Mouse (Mus musculus) lung, postnatal 0 days (tissue): ENCODE measurements around the gene Nudcd3. TPM values are rescaled to one million over a fixed set of nuclear protein-coding genes. Genes with fewer than 3 reads are reported as not detected.

Experiments
- ATAC-seq: fragments of 200-750 bp; cut with Nextera tagmentation; 2 replicates; pipeline ENCODE4 v1.8.0; 2017; ENCODE audit warnings: moderate library complexity
- DNase-seq: peaks from one replicate; pipeline ENCODE4 v3.0.0-alpha.2; 2016; ENCODE audit warnings: low spot score
- H3K27ac ChIP-seq: fragments of 300-500 bp; sonication (generic); 2 replicates; pipeline ENCODE4 v1.5.1; 2014; ENCODE audit warnings: antibody characterized with exemption, mild to moderate bottlenecking, low read length, mixed read lengths
- H3K27me3 ChIP-seq: fragments of 300-500 bp; sonication (generic); replicated peaks from 2 replicates; pipeline ENCODE4 v1.6.1; 2014; ENCODE audit warnings: low read length, mixed read lengths; ENCODE audit not compliant: insufficient read depth
- H3K36me3 ChIP-seq: fragments of 300-500 bp; sonication (generic); 2 replicates; pipeline ENCODE4 v1.6.1; 2014; ENCODE audit warnings: low read length, mixed read lengths; ENCODE audit not compliant: insufficient read depth
- H3K4me1 ChIP-seq: fragments of 300-500 bp; sonication (generic); 2 replicates; pipeline ENCODE4 v1.6.1; 2014; ENCODE audit warnings: antibody characterized with exemption, low read depth, low read length, mixed read lengths; ENCODE audit not compliant: insufficient read depth
- H3K4me2 ChIP-seq: fragments of 300-500 bp; sonication (generic); replicated peaks from 2 replicates; pipeline ENCODE4 v1.6.1; 2014; ENCODE audit warnings: low read depth, mild to moderate bottlenecking, low read length, moderate library complexity, mixed read lengths
- H3K4me3 ChIP-seq: fragments of 300-500 bp; sonication (generic); 2 replicates; pipeline ENCODE4 v1.5.1; 2014; ENCODE audit warnings: low read depth, low read length
- H3K9ac ChIP-seq: fragments of 300-500 bp; sonication (generic); replicated peaks from 2 replicates; pipeline ENCODE4 v1.6.1; 2014; ENCODE audit warnings: low read depth, mild to moderate bottlenecking
- H3K9me3 ChIP-seq: fragments of 300-500 bp; sonication (generic); 2 replicates; pipeline ENCODE4 v1.6.1; 2016; ENCODE audit warnings: low read length, mixed read lengths
- CTCF ChIP-seq: IDR thresholded peaks from 2 replicates; pipeline ENCODE4 v1.5.1; 2016; ENCODE audit warnings: antibody characterized with exemption, mild to moderate bottlenecking
- EP300 ChIP-seq: IDR thresholded peaks from 2 replicates; pipeline ENCODE4 v1.6.1; 2016; ENCODE audit warnings: antibody characterized with exemption, mild to moderate bottlenecking, control low read depth
- WGBS: fragments of 180-500 bp; shearing (Covaris S2); extraction: QIAGEN DNeasy Blood & Tissue Kit; methylation state at CpG from one replicate; pipeline ENCODE4 v1.1.7; 2014; 5-methylcytosine and 5-hydroxymethylcytosine counted together
- polyA plus RNA-seq: library from polyadenylated mRNA; unstranded; fragments of >200 nt; fragmentation: Nextera tagmentation; extraction: Ambion mirVana; gene quantifications from 2 replicates; pipeline ENCODE4 v1.2.1, GENCODE M21; 2015

Gene Nudcd3
- polyA plus RNA-seq, 1 experiment from 2014 or later: 26.8 TPM

DNA sequence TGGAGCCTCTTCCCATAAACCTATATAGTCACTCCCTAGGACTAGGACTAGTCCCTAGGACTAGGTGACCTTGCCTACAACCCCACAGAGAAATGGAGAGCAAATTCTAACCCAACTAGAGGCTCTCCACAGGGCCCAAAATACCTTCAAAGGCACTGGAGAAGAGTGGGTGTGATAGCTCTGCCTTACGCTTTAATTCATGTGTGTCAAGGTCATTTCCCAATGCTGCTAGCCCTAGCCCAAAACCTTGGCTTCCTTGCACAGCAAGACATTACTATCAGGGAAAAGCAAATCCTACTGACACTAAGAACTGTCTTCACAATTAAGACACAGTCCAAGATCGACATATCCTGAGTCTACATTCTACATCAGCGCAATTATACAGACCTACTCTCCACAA, 37.2 kb downstream of the Nudcd3 start:
- no peak for ATAC-seq
- Histone ChIP-seq H3K9ac (no peak overlapping the region), H3K9me3 (no peaks in the 10 kb centered on the region), H3K4me2 (no peak overlapping the region), H3K4me3 (no peak overlapping the region), H3K4me1 (no peaks in the 10 kb centered on the region; the same call in 1 of the 2 replicates), H3K27ac (no peak overlapping the region), H3K27me3 (no peaks in the 10 kb centered on the region), H3K36me3 (no peaks in the 10 kb centered on the region)
- TF ChIP-seq EP300 (no peak), CTCF (no peak)
- no peak for DNase-seq
- WGBS: 97% methylated on average over 3 of the region's 3 CpGs

DNA sequence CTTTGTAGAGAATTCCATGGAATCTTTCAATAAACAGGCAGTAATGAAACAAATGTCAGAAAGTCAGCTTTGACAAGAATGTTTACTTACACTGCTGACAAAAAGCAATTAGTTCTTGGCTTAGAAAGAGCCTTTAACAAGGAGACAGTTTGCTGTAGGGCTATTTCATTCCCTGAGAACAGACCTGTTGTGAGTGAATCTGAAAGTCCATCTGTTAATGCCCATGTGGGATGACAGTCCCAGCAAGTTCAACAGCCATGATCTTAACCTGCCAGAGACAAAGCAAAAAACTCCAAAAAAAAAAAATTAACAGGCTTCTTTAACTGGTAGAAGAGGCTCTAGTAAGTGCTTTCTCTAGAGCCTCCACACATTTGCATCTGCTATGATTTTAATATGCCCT, 38.7 kb downstream of the Nudcd3 start:
- Histone ChIP-seq H3K9me3 (no peaks in the 10 kb centered on the region), H3K4me1 (no peaks in the 10 kb centered on the region; the same call in 1 of the 2 replicates), H3K4me3 (no peak overlapping the region), H3K27me3 (no peaks in the 10 kb centered on the region), H3K9ac (no peak overlapping the region), H3K27ac (no peak overlapping the region), H3K4me2 (no peak overlapping the region), H3K36me3 (no peaks in the 10 kb centered on the region)
- ATAC-seq (no peak), DNase-seq (no peak)
- no peak for TF ChIP-seq EP300
- TF ChIP-seq CTCF: no peak

DNA sequence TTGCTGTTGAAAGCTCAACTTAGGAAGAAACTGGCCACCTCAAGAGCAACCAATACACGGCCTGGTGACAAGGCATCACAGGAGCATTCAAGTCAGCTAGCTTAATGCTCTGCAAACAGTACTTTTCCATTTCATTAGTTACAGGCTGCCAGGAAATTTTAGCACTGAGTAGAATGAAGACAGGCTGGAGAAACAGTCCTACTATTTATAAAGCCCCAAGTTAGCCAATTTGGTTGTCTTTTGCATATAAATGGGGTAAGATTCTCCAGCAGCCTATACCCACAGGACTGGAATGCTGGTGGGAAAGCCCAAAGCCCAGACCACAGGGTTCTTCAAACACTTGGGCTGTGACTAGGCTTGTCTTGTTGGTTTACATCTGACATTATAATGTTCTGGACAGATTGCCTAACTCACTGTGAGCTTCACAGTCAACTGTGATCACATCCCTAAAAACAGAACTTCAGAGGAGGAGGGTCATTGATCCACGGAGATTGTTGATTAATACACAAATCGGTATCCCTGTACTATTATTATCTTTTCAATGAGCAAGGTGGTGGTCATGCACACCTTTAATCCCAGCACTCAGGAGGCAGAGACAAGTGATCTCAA, 39.4 kb downstream of the Nudcd3 start:
- Histone ChIP-seq H3K27ac (no peak overlapping the region), H3K4me2 (no peak overlapping the region), H3K27me3 (no peaks in the 10 kb centered on the region), H3K9ac (no peak overlapping the region), H3K4me3 (no peak overlapping the region), H3K9me3 (no peaks in the 10 kb centered on the region), H3K4me1 (no peaks in the 10 kb centered on the region; the same call in 1 of the 2 replicates), H3K36me3 (no peaks in the 10 kb centered on the region)
- no peak for ATAC-seq
- no peak for TF ChIP-seq CTCF
- TF ChIP-seq EP300: no peak
- 71% methylated on average over 3 of the region's 3 CpGs for WGBS
- DNase-seq: peak; percentile 19

GRCm38 (mm10) chr11:6159704-6160275, 40.4 kb downstream of the Nudcd3 start:
- no peak for DNase-seq
- H3K9me3 ChIP-seq: no peaks in the 10 kb centered on the region
- WGBS: 84% methylated on average over 4 of the region's 4 CpGs
- H3K9ac ChIP-seq: no peak overlapping the region
- H3K27me3 ChIP-seq: no peaks in the 10 kb centered on the region
- no peak overlapping the region for H3K27ac ChIP-seq
- no peaks in the 10 kb centered on the region; the same call in 1 of the 2 replicates for H3K4me1 ChIP-seq
- no peak for TF ChIP-seq CTCF
- no peak for TF ChIP-seq EP300
- H3K4me3 ChIP-seq: no peak overlapping the region
- no peak overlapping the region for H3K4me2 ChIP-seq
- H3K36me3 ChIP-seq: no peaks in the 10 kb centered on the region
- no peak for ATAC-seq

DNA sequence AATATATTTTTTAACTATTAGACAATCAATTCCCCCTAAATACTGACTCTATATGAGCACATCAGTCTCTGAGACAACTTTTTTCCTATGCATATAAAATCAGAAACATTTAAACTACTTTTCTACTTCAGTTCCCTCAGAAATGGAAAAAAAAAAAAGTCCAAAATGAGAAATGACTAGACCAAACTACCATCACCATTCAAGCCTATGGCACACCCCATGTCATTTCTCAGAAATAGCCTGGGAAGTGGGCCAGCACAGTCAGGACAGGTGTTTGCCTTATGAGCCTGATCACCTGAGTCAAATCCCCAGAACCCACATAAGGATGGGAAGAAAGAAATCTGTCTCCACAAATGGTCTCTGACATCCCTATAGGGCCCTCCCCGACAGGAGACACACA, 41.7 kb downstream of the Nudcd3 start:
- Histone ChIP-seq H3K36me3 (no peaks in the 10 kb centered on the region), H3K9ac (no peak overlapping the region), H3K27ac (no peak overlapping the region), H3K4me1 (no peaks in the 10 kb centered on the region; the same call in 1 of the 2 replicates), H3K4me2 (no peak overlapping the region), H3K4me3 (no peak overlapping the region), H3K9me3 (no peaks in the 10 kb centered on the region), H3K27me3 (no peaks in the 10 kb centered on the region)
- no peak for TF ChIP-seq CTCF
- no peak for TF ChIP-seq EP300
- DNase-seq (no peak), ATAC-seq (no peak)
- whole genome bisulfite sequencing: 95% methylated on average over 1 of the region's 1 CpGs

DNA sequence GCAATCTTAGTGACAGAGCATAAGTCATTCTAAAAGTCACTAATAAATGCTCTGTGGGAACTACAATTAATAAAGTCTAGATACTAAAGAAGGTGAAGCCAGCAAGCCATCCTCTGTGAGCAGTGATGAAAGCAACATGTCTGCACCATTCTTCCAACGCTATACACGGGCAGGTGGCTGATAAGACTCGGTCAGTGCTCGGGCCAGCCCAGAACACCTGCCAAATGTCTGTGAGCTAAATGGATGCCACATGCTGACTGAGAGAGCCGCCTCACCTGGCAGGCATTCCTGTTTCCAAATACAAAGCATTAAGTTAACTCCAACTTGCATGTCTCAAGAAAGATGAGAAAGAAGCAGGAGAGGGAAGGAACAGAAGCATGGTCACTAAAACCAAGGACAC, 43.1 kb downstream of the Nudcd3 start:
- no peak overlapping the region for H3K4me2 ChIP-seq
- H3K9ac ChIP-seq: no peak overlapping the region
- H3K27ac ChIP-seq: no peak overlapping the region
- no peaks in the 10 kb centered on the region for H3K27me3 ChIP-seq
- ATAC-seq (no peak), DNase-seq (no peak)
- H3K4me1 ChIP-seq: no peaks in the 10 kb centered on the region; the same call in 1 of the 2 replicates
- H3K36me3 ChIP-seq: no peaks in the 10 kb centered on the region
- no peaks in the 10 kb centered on the region for H3K9me3 ChIP-seq
- H3K4me3 ChIP-seq: no peak overlapping the region
- WGBS: 80% methylated on average over 5 of the region's 5 CpGs
- TF ChIP-seq EP300 (no peak), CTCF (no peak)
